Mouse (Mus musculus) liver, embryonic 13.5 days (tissue): ENCODE data around the gene Gnat1. TPM values are rescaled to one million over a fixed set of nuclear protein-coding genes. Genes with fewer than 3 reads are reported as not detected.
"Not testable (repeated sequence)": the region's sequence is repeated elsewhere in the genome, so short reads cannot be mapped to it uniquely, and the experiment has no call there.

Experiments used
- ATAC-seq: fragments of 200-750 bp; cut with Nextera tagmentation; 2 replicates; pipeline ENCODE4 v1.8.0; 2017; ENCODE audit warnings: low read depth, mild to moderate bottlenecking, moderate number of reproducible peaks, moderate library complexity
- DNase-seq: peaks from one replicate; pipeline ENCODE4 v3.0.0; 2022
- H3K27ac ChIP-seq: fragments of 300-500 bp; sonication (generic); 2 replicates; pipeline ENCODE4 v1.5.1; 2015; ENCODE audit warnings: moderate library complexity, mild to moderate bottlenecking, inconsistent platforms
- H3K27me3 ChIP-seq: fragments of 300-500 bp; sonication (generic); 2 replicates; pipeline ENCODE4 v1.6.1; 2015; ENCODE audit warnings: mild to moderate bottlenecking, inconsistent platforms
- H3K36me3 ChIP-seq: fragments of 300-500 bp; sonication (generic); 2 replicates; pipeline ENCODE4 v1.6.1; 2015; ENCODE audit warnings: mild to moderate bottlenecking, inconsistent platforms
- H3K4me1 ChIP-seq: fragments of 300-500 bp; sonication (generic); replicated peaks from 2 replicates; pipeline ENCODE4 v1.6.1; 2015; ENCODE audit warnings: inconsistent platforms
- H3K4me2 ChIP-seq: fragments of 300-500 bp; sonication (generic); 2 replicates; pipeline ENCODE4 v1.6.1; 2015; ENCODE audit warnings: inconsistent platforms, mild to moderate bottlenecking, moderate library complexity
- H3K4me3 ChIP-seq: fragments of 300-500 bp; sonication (generic); replicated peaks from 2 replicates; pipeline ENCODE4 v1.5.1; 2015; ENCODE audit warnings: mild to moderate bottlenecking, inconsistent platforms
- H3K9ac ChIP-seq: fragments of 300-500 bp; sonication (generic); 2 replicates; pipeline ENCODE4 v1.6.1; 2015; ENCODE audit warnings: mild to moderate bottlenecking, inconsistent platforms
- H3K9me3 ChIP-seq: fragments of 300-500 bp; sonication (generic); replicated peaks from 2 replicates; pipeline ENCODE4 v1.6.1; 2016; ENCODE audit warnings: inconsistent platforms
- WGBS: fragments of 180-500 bp; shearing (Covaris S2); methylation state at CpG from one replicate; pipeline ENCODE4 v1.1.7; 2015; ENCODE audit not compliant: insufficient replicate concordance; 5-methylcytosine and 5-hydroxymethylcytosine counted together
- polyA plus RNA-seq: library from polyadenylated mRNA; unstranded; fragments of >200 nt; fragmentation: Nextera tagmentation; extraction: Ambion mirVana; gene quantifications from 2 replicates; pipeline ENCODE4 v1.2.1, GENCODE M21; 2015

The Gnat1 gene
- polyA plus RNA-seq, 1 experiment from 2014 or later: 1.5 TPM

DNA sequence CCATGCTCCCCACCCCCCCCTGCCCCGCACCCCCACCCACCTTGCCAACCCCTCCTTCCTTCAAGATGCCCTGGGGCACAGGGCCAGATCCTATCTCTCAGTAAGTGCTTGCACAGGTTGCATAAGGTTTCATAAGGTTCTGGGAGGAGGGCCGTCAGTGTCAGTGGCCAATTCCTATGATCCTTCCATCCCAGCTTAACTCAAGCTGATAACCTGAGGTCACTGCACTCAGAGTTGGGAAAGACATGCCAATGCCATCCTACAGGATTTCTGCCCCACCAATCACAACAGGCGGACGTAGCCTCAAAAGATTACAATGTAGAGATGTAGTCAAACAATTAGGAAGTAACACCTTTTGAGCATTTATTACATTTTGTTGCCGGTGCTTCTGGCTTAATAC is 8.9 kb upstream of the Gnat1 start:
- no peaks in the 10 kb centered on the region for H3K4me1 ChIP-seq
- no peaks in the 10 kb centered on the region for H3K9me3 ChIP-seq
- H3K4me3 ChIP-seq: no peak overlapping the region
- ATAC-seq: no peak
- no peaks in the 10 kb centered on the region for H3K36me3 ChIP-seq
- H3K4me2 ChIP-seq: no peak overlapping the region
- no peak overlapping the region for H3K27ac ChIP-seq
- 0 out of 2 replicates have a peak, but pooled peaks cover 14% of the 10 kb centered on the region for H3K27me3 ChIP-seq
- DNase-seq: no peak
- WGBS: 62% methylated on average over 5 of the region's 5 CpGs
- H3K9ac ChIP-seq: no peak overlapping the region

DNA sequence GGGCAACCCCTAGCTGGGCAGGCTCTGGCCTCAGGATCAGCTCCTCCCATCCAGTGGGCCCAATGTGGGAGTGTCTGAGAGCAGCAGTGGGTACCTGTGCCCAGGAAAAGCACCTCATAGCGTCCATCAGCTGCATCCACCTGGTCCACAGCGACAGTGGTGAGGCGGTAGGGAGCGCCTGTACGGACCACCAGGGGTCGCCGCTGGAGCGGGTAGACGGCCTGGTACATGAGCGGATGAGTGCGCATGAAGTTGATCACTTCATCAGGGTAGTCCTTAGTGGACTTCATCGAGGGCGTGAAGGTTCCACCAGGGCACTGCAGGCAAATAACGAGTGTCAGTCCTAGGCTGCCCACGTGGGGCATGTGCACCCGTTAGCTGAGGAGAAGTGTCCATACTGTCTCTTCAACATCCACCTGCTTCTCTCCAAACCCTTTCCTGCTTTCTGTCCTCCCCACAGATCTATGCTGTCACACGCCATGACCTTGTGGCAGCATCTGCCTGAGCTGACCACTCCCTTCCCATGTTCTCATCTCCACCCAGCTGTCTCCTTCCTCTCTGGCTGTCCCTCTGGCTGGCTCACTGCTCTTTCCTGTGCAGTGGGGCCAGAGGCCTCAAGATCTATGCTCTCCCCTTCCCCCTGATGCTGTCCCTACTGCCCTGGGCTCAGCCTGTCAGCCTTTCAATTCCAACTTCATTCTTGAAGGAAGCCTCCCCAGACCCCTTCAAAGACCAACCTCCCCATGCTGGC is 5.9 kb upstream of the Gnat1 start:
- peaks cover 13% of the 10 kb centered on the region; the same call in 1 of the 2 replicates for H3K27me3 ChIP-seq
- H3K9me3 ChIP-seq: no peaks in the 10 kb centered on the region
- 29% methylated on average over 17 of the region's 17 CpGs for WGBS
- H3K4me1 ChIP-seq: no peaks in the 10 kb centered on the region
- H3K27ac ChIP-seq: no peak overlapping the region
- no peaks in the 10 kb centered on the region for H3K36me3 ChIP-seq
- no peak overlapping the region for H3K4me2 ChIP-seq
- ATAC-seq: peak; percentile 49; the same call in 1 of the 2 replicates
- DNase-seq: no peak
- no peak overlapping the region for H3K4me3 ChIP-seq
- no peak overlapping the region for H3K9ac ChIP-seq

DNA sequence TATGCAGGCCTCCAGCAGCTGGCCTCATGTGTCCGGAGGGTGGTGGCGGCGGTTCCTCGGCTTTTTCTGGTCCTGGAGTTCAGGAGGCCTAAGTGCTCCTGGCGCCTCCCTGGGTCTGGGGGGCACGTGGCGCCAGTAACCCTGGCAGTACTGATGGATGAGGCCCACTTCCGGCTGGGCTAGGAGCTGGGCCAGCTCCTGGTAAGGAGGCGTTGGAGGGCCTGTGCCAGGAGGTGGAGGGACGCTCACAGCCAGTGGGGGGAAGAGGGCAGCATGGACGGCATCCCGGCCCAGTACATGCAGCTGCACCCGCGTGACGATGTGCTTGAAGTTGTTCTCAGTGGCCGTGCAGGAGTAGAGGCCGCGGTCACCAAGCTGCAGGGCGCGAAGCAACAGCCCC is 2.9 kb upstream of the Gnat1 start:
- peaks cover 33% of the 10 kb centered on the region for H3K27me3 ChIP-seq
- no peak overlapping the region for H3K4me3 ChIP-seq
- no peaks in the 10 kb centered on the region for H3K9me3 ChIP-seq
- H3K4me2 ChIP-seq: no peak overlapping the region
- no peak for ATAC-seq
- no peak for DNase-seq
- no peaks in the 10 kb centered on the region for H3K4me1 ChIP-seq
- no peak overlapping the region for H3K9ac ChIP-seq
- H3K27ac ChIP-seq: no peak overlapping the region
- WGBS: 73% methylated on average over 20 of the region's 20 CpGs
- H3K36me3 ChIP-seq: no peaks in the 10 kb centered on the region

DNA sequence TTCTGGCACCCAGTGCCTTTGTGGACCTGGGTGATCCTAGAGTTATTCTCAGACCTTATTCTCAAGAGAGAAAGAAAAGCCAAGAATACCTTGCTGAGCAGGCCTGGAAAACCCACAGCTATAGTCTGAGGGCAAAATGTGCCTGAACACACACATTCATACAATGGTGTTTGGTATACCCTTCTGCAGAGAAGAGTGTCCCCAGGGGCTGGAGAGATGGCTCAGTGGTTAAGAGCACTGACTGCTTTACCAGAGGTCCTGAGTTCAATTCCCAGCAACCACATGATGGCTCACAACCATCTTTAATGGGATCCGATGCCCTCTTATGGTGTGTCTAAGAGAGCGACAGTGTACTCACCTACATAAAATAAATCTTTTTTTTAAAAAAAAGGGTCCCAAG is 651 bp downstream of the Gnat1 start:
- ATAC-seq (no peak), DNase-seq (no peak)
- Histone ChIP-seq H3K36me3 (no peaks in the 10 kb centered on the region), H3K9me3 (no peaks in the 10 kb centered on the region), H3K4me3 (no peak overlapping the region), H3K27me3 (peaks cover 65% of the 10 kb centered on the region), H3K9ac (no peak overlapping the region), H3K27ac (no peak overlapping the region), H3K4me1 (peaks cover 24% of the 10 kb centered on the region), H3K4me2 (no peak overlapping the region)
- 73% methylated on average over 2 of the region's 2 CpGs for WGBS

DNA sequence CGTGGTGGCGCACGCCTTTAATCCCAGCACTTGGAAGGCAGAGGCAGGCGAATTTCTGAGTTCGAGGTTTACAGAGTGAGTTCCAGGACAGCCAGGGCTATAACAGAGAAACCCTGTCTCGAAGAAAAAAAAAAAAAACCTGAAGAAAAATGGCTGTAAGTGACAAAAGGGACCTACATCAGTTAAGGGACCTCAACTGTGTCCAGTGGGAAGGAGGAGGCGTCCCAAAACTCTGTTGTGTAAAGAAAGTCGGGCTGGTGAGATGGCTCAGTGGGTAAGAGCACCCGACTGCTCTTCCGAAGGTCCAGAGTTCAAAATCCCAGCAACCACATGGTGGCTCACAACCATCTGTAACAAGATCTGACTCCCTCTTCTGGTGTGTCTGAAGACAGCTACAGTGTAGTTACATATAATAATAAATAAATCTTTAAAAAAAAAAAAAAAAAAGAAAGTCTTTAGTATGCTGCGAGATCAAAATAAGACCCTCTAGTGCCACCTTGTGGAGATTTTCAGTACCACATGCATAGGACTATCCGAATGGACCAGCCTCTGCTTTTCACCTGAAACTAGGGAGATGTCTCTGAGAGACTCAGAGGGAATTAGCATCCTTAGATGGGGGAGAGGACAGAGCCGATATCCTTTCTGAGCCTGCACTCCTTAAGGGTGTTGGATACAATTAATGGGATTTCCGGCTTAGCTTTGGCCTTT is 1.5 kb downstream of the Gnat1 start:
- H3K4me2 ChIP-seq, H3K27ac ChIP-seq, H3K36me3 ChIP-seq, ATAC-seq, H3K9ac ChIP-seq, H3K4me3 ChIP-seq, H3K9me3 ChIP-seq: not testable (repeated sequence)
- DNase-seq: peak; percentile 55
- Histone ChIP-seq H3K27me3 (peaks cover 66% of the 10 kb centered on the region), H3K4me1 (peaks cover 24% of the 10 kb centered on the region)
- WGBS: 30% methylated on average over 14 of the region's 14 CpGs

DNA sequence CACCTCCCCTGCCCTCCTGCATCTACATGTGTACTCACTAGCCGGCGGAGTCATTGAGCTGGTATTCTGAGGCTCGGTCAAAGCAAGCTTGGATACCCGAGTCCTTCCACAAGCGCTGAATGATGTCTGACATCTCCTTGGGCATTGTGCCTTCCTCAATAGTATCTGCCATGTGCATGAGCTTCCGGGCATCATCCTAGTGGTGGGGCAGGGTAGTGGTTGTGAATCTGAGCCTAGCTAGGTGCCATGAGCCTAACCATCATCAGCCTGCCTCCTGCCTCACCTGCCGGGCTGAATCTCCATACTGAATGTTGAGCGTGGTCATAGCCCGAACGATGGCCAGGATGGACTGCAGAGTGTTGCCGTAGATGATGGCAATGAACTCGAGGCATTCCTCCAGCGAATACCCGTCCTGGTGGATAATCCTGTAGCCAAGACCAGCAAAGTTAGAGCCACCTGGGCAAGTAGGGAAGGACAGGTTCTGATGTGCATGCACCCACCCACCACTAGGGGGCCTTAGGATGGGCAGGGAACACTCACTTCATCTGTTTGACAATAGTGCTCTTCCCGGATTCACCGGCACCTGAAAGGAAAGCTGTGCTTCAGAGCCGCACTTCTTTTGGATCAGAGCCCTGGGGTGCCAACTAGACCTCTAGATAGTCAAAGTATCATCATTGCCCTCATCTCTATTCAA is 2.3 kb downstream of the Gnat1 start:
- Histone ChIP-seq H3K9ac (no peak overlapping the region), H3K4me2 (no peak overlapping the region; the same call in 1 of the 2 replicates), H3K36me3 (no peaks in the 10 kb centered on the region), H3K27ac (no peak overlapping the region), H3K4me3 (no peak overlapping the region), H3K4me1 (peaks cover 24% of the 10 kb centered on the region), H3K27me3 (peaks cover 66% of the 10 kb centered on the region), H3K9me3 (no peaks in the 10 kb centered on the region)
- 16% methylated on average over 17 of the region's 17 CpGs for WGBS
- ATAC-seq (no peak), DNase-seq (peak; percentile 27)

DNA sequence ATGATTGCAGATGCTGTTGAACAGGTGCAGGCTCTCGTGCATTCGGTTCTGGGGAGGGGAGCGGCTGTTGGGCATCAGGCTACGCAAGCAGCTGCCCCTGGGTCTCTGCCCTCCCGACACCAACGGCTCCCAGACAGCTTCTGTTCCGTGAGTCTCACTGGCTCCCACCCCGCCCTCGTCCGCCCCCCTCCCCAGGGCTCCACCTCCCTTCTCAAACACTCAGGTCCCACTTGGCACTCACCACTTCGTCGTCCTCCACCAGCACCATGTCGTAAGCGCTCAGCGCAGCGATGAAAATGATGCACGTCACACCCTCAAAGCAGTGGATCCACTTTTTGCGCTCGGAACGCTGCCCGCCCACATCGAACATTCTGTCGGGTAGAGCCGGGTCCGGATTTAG is 3.2 kb downstream of the Gnat1 start:
- ATAC-seq (no peak), DNase-seq (no peak)
- 3% methylated on average over 25 of the region's 25 CpGs for WGBS
- Histone ChIP-seq H3K4me3 (peak overlapping the region; percentile 31), H3K27ac (no peak overlapping the region), H3K4me2 (peak overlapping the region; percentile 51), H3K4me1 (peaks cover 24% of the 10 kb centered on the region), H3K27me3 (peaks cover 66% of the 10 kb centered on the region), H3K9ac (no peak overlapping the region), H3K9me3 (no peaks in the 10 kb centered on the region), H3K36me3 (no peaks in the 10 kb centered on the region)

DNA sequence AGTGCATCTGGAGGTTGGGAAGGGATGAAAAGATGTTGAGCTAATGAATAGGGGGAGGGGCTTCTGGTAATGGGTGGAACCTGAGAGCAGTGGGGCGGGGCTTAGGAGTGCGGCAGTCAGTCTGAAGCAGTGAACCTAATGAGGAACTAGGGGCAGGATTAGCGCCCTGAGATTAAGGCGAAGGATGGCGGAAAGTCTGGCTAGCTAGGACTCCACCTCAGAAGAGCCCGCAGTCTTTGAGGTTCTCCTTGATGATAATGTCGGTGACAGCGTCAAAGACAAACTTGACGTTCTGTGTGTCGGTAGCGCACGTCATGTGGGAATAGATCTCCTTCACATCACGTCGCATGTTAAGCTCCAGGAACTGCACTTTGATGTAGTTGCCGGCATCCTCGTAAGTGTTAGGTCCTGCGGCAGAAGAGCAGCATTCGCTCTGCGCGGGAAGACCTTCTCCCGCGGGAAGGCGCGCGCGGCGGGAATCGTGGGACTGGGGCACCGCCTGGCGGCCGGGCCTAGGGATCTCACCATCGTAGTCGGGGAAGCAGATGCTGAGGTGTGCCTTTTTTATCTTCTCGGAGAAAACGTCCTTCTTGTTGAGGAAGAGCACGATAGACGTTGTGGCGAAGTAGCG is 3.7 kb downstream of the Gnat1 start:
- Histone ChIP-seq H3K4me1 (peaks cover 24% of the 10 kb centered on the region), H3K4me2 (peak overlapping the region; percentile 51), H3K4me3 (peak overlapping the region; percentile 31), H3K27ac (no peak overlapping the region), H3K9me3 (no peaks in the 10 kb centered on the region), H3K9ac (no peak overlapping the region), H3K36me3 (no peaks in the 10 kb centered on the region), H3K27me3 (peaks cover 67% of the 10 kb centered on the region)
- WGBS: 1% methylated on average over 39 of the region's 39 CpGs
- ATAC-seq (peak; percentile 24; the same call in 1 of the 2 replicates), DNase-seq (peak; percentile 38)

DNA sequence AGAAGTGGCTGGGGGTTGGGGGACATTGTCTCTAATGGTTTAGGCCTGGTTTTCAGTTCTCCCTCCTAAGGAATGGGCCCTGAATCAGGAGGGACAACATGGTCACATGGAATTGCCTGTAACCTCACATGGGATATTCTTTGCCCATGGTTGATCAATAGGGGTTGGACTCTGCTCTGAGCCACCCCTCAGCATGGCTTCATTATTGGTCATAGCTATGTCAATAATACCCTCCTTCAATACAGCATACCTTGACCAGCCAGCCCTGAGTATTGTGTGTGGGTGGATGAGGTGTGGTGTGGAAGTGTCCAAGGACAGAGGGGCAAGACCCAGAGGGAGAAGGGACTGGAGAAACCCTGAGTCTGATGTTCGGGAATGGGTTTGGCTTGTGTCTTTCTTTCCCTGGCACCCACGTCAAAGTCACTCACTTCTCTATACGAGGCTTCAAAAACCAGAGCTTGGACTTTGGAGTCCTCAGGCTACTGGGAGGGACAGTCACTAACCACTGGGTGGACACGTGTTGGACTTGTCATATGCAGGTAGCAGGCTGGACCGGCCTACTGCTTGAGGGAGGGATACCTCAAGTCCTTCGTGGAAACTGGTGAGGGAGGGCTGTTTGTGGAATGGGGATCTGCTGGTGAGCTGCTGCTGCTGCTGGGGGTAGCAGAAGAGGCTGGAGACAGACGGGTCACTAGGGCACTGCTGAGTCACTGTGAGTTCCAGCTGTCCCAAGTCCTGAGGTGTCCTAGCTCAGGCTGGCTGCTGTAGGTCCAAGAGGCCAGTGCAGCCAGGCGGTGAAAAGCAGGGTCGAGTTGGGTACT is 4.7 kb downstream of the Gnat1 start:
- DNase-seq: no peak
- Histone ChIP-seq H3K4me2 (no peak overlapping the region), H3K4me1 (peaks cover 24% of the 10 kb centered on the region), H3K36me3 (no peaks in the 10 kb centered on the region), H3K9ac (no peak overlapping the region), H3K27me3 (peaks cover 70% of the 10 kb centered on the region), H3K27ac (no peak overlapping the region), H3K9me3 (no peaks in the 10 kb centered on the region), H3K4me3 (no peak overlapping the region)
- 52% methylated on average over 9 of the region's 9 CpGs for WGBS
- peak; percentile 55 for ATAC-seq

DNA sequence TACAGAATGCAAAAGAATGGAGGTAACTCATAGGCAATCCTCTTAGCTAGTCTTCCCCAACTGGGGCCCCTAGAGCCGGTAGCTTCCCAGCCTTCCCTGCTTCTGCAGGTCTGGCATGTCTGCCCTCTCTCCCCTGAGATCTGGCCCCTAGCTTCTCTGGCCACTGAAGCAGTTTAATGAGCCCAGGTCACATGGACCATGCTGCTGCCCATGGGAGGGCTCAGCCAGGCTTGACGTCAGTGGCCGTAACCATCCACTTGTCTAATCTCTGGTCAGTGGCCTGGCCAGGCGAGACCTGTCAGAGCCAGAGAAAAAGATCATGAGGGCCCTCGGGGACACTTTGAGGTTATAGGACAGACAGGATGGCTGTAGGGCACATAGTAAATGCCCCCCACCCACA is 9.3 kb downstream of the Gnat1 start:
- WGBS: 64% methylated on average over 5 of the region's 5 CpGs
- Histone ChIP-seq H3K27ac (no peak overlapping the region), H3K4me1 (peaks cover 29% of the 10 kb centered on the region), H3K9me3 (no peaks in the 10 kb centered on the region), H3K27me3 (peaks cover 74% of the 10 kb centered on the region), H3K9ac (no peak overlapping the region), H3K4me2 (no peak overlapping the region), H3K36me3 (no peaks in the 10 kb centered on the region), H3K4me3 (no peak overlapping the region)
- ATAC-seq (no peak), DNase-seq (no peak)
